ENCODE assay signal across 9 mouse cellular contexts in genomic region chr4:133626221-133626620, GRCm38 (mm10). TPM values are rescaled to one million over a fixed set of nuclear protein-coding genes. Genes with fewer than 3 reads are reported as not detected.
A peak's percentile ranks its signal among the peaks of the same experiment; 100 is the strongest.
DNase-seq lines count a peak whose midpoint lies in the region; ATAC-seq and TF ChIP-seq lines count a peak whose summit lies in the region.
"Had no signal": no experiment of that assay in that cellular context is flagged by ENCODE, and none has a peak within 500 bp of the region (broad histone marks: within the 10 kb centered on the region; RNA-seq: fewer than 3 reads in every experiment).

No protein-coding gene starts in this region.

- no peak overlapping the region for H3K4me2 ChIP-seq in heart, embryonic 16.5 days (ENCODE audit: low read depth, low read length)
- no peak overlapping the region for H3K4me2 ChIP-seq in lung, postnatal 0 days (replicated peaks; ENCODE audit: low read depth, low read length)
- no peak overlapping the region for H3K4me2 ChIP-seq in liver, embryonic 12.5 days

- no peak for TF ChIP-seq POLR2A in bone marrow, adult 2 months (IDR thresholded peaks at IDR 0.05; ENCODE audit: borderline replicate concordance, control insufficient read depth, low read depth, low read length)

- no peak for TF ChIP-seq CTCF in lung, postnatal 0 days (IDR thresholded peaks at IDR 0.05)
- no peak for TF ChIP-seq CTCF in bone marrow, adult 2 months (IDR thresholded peaks at IDR 0.05; ENCODE audit: control insufficient read depth, insufficient read depth, low read length)

- 0 out of 2 replicates have a peak, but pooled peaks have one; percentile 21 for ATAC-seq in heart, embryonic 16.5 days (replicated peaks; ENCODE audit: extremely low read depth, insufficient read depth, low FRiP score)
- 0 out of 2 replicates have a peak, but pooled peaks have one; percentile 6 for ATAC-seq in lung, postnatal 0 days
- ATAC-seq in liver, embryonic 12.5 days: no peak

- DNase-seq in heart, postnatal 4 days: no peak
- no peak for DNase-seq in lung, postnatal 0 days (ENCODE audit: low spot score)
- DNase-seq in lung, postnatal 10 days: no peak
- DNase-seq in urinary bladder, postnatal 25 days (ENCODE audit: low spot score): no peak
- DNase-seq in left cerebral cortex, adult 9 months (ENCODE audit: low spot score in 2 of 2): no peak
- DNase-seq: embryo, embryonic 11 days had no signal

- 60% methylated on average over 5 of the region's 5 CpGs for WGBS in heart, embryonic 16.5 days
- 52% methylated on average over 5 of the region's 5 CpGs for WGBS in lung, postnatal 0 days
- 24% methylated on average over 5 of the region's 5 CpGs for WGBS in bone marrow, adult 2 months
- WGBS in liver, embryonic 12.5 days (ENCODE audit: insufficient replicate concordance): 56% methylated on average over 5 of the region's 5 CpGs

- H3K27ac ChIP-seq in heart, embryonic 16.5 days (ENCODE audit: low read length): peak overlapping the region; percentile 83
- H3K27ac ChIP-seq in lung, postnatal 0 days (ENCODE audit: low read length): peak overlapping the region; percentile 87
- peak overlapping the region; percentile 90 for H3K27ac ChIP-seq in bone marrow, adult 2 months (ENCODE audit: control insufficient read depth, insufficient read depth, low read depth, low read length, poor library complexity)
- peak overlapping the region; percentile 67 for H3K27ac ChIP-seq in liver, embryonic 12.5 days

- peaks cover 13% of the 10 kb centered on the region for H3K4me1 ChIP-seq in heart, embryonic 16.5 days (ENCODE audit: control insufficient read depth, insufficient read depth, low read length)
- H3K4me1 ChIP-seq in lung, postnatal 0 days (ENCODE audit: insufficient read depth, low read depth, low read length): peaks cover 6% of the 10 kb centered on the region; the same call in 1 of the 2 replicates
- peaks cover 15% of the 10 kb centered on the region for H3K4me1 ChIP-seq in bone marrow, adult 2 months (ENCODE audit: control insufficient read depth, insufficient read depth, low read length)
- H3K4me1 ChIP-seq in liver, embryonic 12.5 days: peaks cover 59% of the 10 kb centered on the region

- no peaks in the 10 kb centered on the region for H3K27me3 ChIP-seq in heart, embryonic 16.5 days (ENCODE audit: control insufficient read depth, insufficient read depth, low read length)
- no peaks in the 10 kb centered on the region for H3K27me3 ChIP-seq in lung, postnatal 0 days (replicated peaks; ENCODE audit: insufficient read depth, low read length)
- H3K27me3 ChIP-seq in liver, embryonic 12.5 days (replicated peaks): no peaks in the 10 kb centered on the region

- H3K36me3 ChIP-seq in heart, embryonic 16.5 days (ENCODE audit: control insufficient read depth, insufficient read depth): peaks cover 3% of the 10 kb centered on the region; the same call in 1 of the 2 replicates
- no peaks in the 10 kb centered on the region for H3K36me3 ChIP-seq in lung, postnatal 0 days (ENCODE audit: insufficient read depth, low read length)
- peaks cover 26% of the 10 kb centered on the region for H3K36me3 ChIP-seq in liver, embryonic 12.5 days

- no peak for TF ChIP-seq EP300 in lung, postnatal 0 days (IDR thresholded peaks at IDR 0.05)

- no peak overlapping the region for H3K4me3 ChIP-seq in heart, embryonic 16.5 days (ENCODE audit: low read length)
- no peak overlapping the region for H3K4me3 ChIP-seq in lung, postnatal 0 days (ENCODE audit: low read depth, low read length)
- no peak overlapping the region for H3K4me3 ChIP-seq in bone marrow, adult 2 months (replicated peaks; ENCODE audit: control insufficient read depth, low read depth, low read length)
- H3K4me3 ChIP-seq in liver, embryonic 12.5 days: no peak overlapping the region

- no peaks in the 10 kb centered on the region for H3K9me3 ChIP-seq in heart, embryonic 16.5 days (replicated peaks; ENCODE audit: control insufficient read depth, low read length)
- no peaks in the 10 kb centered on the region for H3K9me3 ChIP-seq in lung, postnatal 0 days (ENCODE audit: low read length)
- H3K9me3 ChIP-seq in liver, embryonic 12.5 days (replicated peaks): no peaks in the 10 kb centered on the region

- peak overlapping the region; percentile 1; the same call in 1 of the 2 replicates for H3K9ac ChIP-seq in heart, embryonic 16.5 days (ENCODE audit: low read length)
- H3K9ac ChIP-seq in lung, postnatal 0 days (replicated peaks; ENCODE audit: low read depth): no peak overlapping the region
- no peak overlapping the region for H3K9ac ChIP-seq in liver, embryonic 12.5 days

RNA-seq across cellular contexts. Expression of gene Zdhhc18, which starts 23.7 kb away (rescaled TPM):
- 1.8 and 2.2 TPM in 2 replicates for polyA plus RNA-seq in heart, embryonic 16.5 days (2015; fragmentation: Nextera tagmentation; extraction: Ambion mirVana)
- total RNA-seq in heart, postnatal 4 days (2021): 10 to 100 TPM; 21.4 to 22.1 TPM
- polyA plus RNA-seq in lung, postnatal 0 days (2015; fragmentation: Nextera tagmentation; extraction: Ambion mirVana): 5.8 and 9.4 TPM in 2 replicates
- 23.6 and 39.6 TPM in 2 replicates for polyA plus RNA-seq in bone marrow, adult 2 months (2011; ENCODE audit: insufficient read depth, insufficient read length, low replicate concordance, missing spikeins)
- 4.6 and 5.5 TPM in 2 replicates for polyA plus RNA-seq in liver, embryonic 12.5 days (2016; fragmentation: Nextera tagmentation; extraction: Ambion mirVana)

RNA-seq across cellular contexts. Expression of gene Sfn, which starts 24.3 kb away (rescaled TPM):
- polyA plus RNA-seq in heart, embryonic 16.5 days (2015; fragmentation: Nextera tagmentation; extraction: Ambion mirVana): 11.2 and 20.6 TPM in 2 replicates
- 1 to 10 TPM; 1.3 to 1.4 TPM for total RNA-seq in heart, postnatal 4 days (2021)
- polyA plus RNA-seq in lung, postnatal 0 days (2015; fragmentation: Nextera tagmentation; extraction: Ambion mirVana): 23.7 and 32.4 TPM in 2 replicates
- polyA plus RNA-seq in bone marrow, adult 2 months (2011; ENCODE audit: insufficient read depth, insufficient read length, low replicate concordance, missing spikeins): 10.3 and 19.0 TPM in 2 replicates
- polyA plus RNA-seq in liver, embryonic 12.5 days (2016; fragmentation: Nextera tagmentation; extraction: Ambion mirVana): 0.21 and 0.81 TPM in 2 replicates

RNA-seq across cellular contexts. Expression of gene Gpn2, which starts 42.1 kb away (rescaled TPM):
- 12.0 and 12.7 TPM in 2 replicates for polyA plus RNA-seq in heart, embryonic 16.5 days (2015; fragmentation: Nextera tagmentation; extraction: Ambion mirVana)
- 10 to 100 TPM; 11.0 to 11.1 TPM for total RNA-seq in heart, postnatal 4 days (2021)
- 15.8 and 17.6 TPM in 2 replicates for polyA plus RNA-seq in lung, postnatal 0 days (2015; fragmentation: Nextera tagmentation; extraction: Ambion mirVana)
- polyA plus RNA-seq in bone marrow, adult 2 months (2011; ENCODE audit: insufficient read depth, insufficient read length, low replicate concordance, missing spikeins): 10.5 and 15.9 TPM in 2 replicates
- 15.2 and 16.2 TPM in 2 replicates for polyA plus RNA-seq in liver, embryonic 12.5 days (2016; fragmentation: Nextera tagmentation; extraction: Ambion mirVana)

RNA-seq across cellular contexts. Expression of gene Pigv, which starts 46.2 kb away (rescaled TPM):
- 13.9 and 16.7 TPM in 2 replicates for polyA plus RNA-seq in heart, embryonic 16.5 days (2015; fragmentation: Nextera tagmentation; extraction: Ambion mirVana)
- total RNA-seq in heart, postnatal 4 days (2021): 10 to 100 TPM in 1 of 2 experiments, 1 to 10 TPM in 1; 9.8 to 12.0 TPM
- polyA plus RNA-seq in lung, postnatal 0 days (2015; fragmentation: Nextera tagmentation; extraction: Ambion mirVana): 17.3 and 17.8 TPM in 2 replicates
- 2.8 and 10.4 TPM in 2 replicates for polyA plus RNA-seq in bone marrow, adult 2 months (2011; ENCODE audit: insufficient read depth, insufficient read length, low replicate concordance, missing spikeins)
- polyA plus RNA-seq in liver, embryonic 12.5 days (2016; fragmentation: Nextera tagmentation; extraction: Ambion mirVana): 7.0 and 10.0 TPM in 2 replicates

RNA-seq across cellular contexts. Expression of gene Gpatch3, which starts 51.7 kb away (rescaled TPM):
- polyA plus RNA-seq in heart, embryonic 16.5 days (2015; fragmentation: Nextera tagmentation; extraction: Ambion mirVana): 4.6 and 4.7 TPM in 2 replicates
- 1 to 10 TPM; 5.2 to 6.0 TPM for total RNA-seq in heart, postnatal 4 days (2021)
- 6.7 and 7.1 TPM in 2 replicates for polyA plus RNA-seq in lung, postnatal 0 days (2015; fragmentation: Nextera tagmentation; extraction: Ambion mirVana)
- 3.8 and 12.2 TPM in 2 replicates for polyA plus RNA-seq in bone marrow, adult 2 months (2011; ENCODE audit: insufficient read depth, insufficient read length, low replicate concordance, missing spikeins)
- 7.8 and 8.9 TPM in 2 replicates for polyA plus RNA-seq in liver, embryonic 12.5 days (2016; fragmentation: Nextera tagmentation; extraction: Ambion mirVana)
